Mouse (Mus musculus) heart, adult 2 months (tissue): Measurements from ENCODE around the gene Tubb5.

Experiments used
- CTCF ChIP-seq: fragments of 200-600 bp; IDR thresholded peaks from 2 replicates; pipeline ENCODE4 v1.8.1; 2022; ENCODE audit warnings: antibody characterized with exemption, mild to moderate bottlenecking, moderate library complexity
- EP300 ChIP-seq: fragments of 200-500 bp; IDR thresholded peaks from 2 replicates; pipeline ENCODE4 v1.6.1; 2011; ENCODE audit warnings: low read depth, low read length, control low read depth; ENCODE audit not compliant: insufficient read depth
- POLR2A ChIP-seq: fragments of 200-500 bp; IDR thresholded peaks from 2 replicates; pipeline ENCODE4 v1.6.1; 2011; ENCODE audit warnings: mild to moderate bottlenecking, low read depth, low read length, control low read depth; ENCODE audit not compliant: insufficient read depth

DNA sequence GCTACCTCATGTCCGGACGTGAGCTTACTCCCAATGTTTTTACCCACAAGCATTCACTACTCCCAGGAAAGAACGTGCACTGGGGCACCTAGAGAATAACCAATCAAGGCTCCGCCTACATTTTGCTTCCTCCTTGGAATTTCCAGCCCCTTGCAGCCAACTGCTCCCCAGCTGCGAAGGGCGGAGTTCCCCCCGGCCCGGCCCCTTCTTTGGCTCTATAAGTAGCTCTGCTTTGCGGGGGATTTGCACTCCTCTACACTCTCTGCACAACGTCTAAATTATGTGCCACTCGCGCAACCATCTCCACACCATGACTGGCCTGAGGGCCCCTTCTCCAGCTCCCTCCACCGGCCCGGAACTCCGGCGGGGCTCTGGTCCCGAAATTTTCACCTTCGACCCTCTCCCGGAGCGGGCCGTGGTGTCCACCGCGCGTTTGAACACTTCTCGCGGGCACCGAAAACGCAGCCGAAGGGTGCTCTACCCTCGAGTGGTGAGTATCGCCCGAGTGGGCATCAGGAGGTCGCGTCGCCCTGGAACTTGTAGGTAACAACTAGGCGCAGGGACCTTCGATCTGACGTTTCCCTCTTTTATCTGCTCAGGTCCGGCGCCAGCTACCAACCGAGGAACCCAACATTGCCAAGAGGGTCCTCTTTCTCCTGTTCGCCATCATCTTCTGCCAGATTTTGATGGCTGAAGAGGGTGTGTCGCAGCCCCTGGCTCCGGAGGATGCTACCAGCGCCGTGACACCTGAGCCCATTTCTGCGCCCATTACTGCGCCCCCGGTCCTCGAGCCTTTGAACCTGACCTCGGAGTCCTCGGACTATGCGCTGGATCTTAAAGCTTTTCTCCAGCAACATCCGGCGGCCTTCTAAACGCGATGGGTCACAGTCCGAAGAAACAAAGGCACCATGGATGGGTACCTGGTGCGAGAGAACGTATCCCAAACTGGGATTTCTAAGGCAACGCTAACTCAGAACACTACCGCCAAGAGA is 16.4 kb downstream of the Tubb5 start, which contains the start of gene Ier3:
- TF ChIP-seq CTCF (no peak), EP300 (0 out of 2 replicates have a peak, but pooled peaks have one; percentile 68), POLR2A (peak; percentile 98)
